Mouse (Mus musculus) forebrain, embryonic 12.5 days (tissue): ENCODE data around the gene Olfr13. TPM values are rescaled to one million over a fixed set of nuclear protein-coding genes. Genes with fewer than 3 reads are reported as not detected.
"Not testable (repeated sequence)": the region's sequence is repeated elsewhere in the genome, so short reads cannot be mapped to it uniquely, and the experiment has no call there.

Experiments
- ATAC-seq: fragments of 200-750 bp; cut with Nextera tagmentation; 2 replicates; pipeline ENCODE4 v1.8.0; 2017; ENCODE audit warnings: moderate TSS enrichment; ENCODE audit not compliant: low FRiP score
- H3K27ac ChIP-seq: fragments of 300-500 bp; sonication (generic); 2 replicates; pipeline ENCODE4 v1.5.1; 2016; ENCODE audit warnings: mild to moderate bottlenecking
- H3K27me3 ChIP-seq: fragments of 300-500 bp; sonication (generic); 2 replicates; pipeline ENCODE4 v1.6.1; 2016; ENCODE audit warnings: mild to moderate bottlenecking
- H3K36me3 ChIP-seq: fragments of 300-500 bp; sonication (generic); replicated peaks from 2 replicates; pipeline ENCODE4 v1.6.1; 2016; ENCODE audit warnings: mild to moderate bottlenecking
- H3K4me1 ChIP-seq: fragments of 300-500 bp; sonication (generic); 2 replicates; pipeline ENCODE4 v1.6.1; 2016
- H3K4me2 ChIP-seq: fragments of 300-500 bp; sonication (generic); 2 replicates; pipeline ENCODE4 v1.6.1; 2016; ENCODE audit warnings: mild to moderate bottlenecking, moderate library complexity
- H3K4me3 ChIP-seq: fragments of 300-500 bp; sonication (generic); replicated peaks from 2 replicates; pipeline ENCODE4 v1.5.1; 2016; ENCODE audit warnings: mild to moderate bottlenecking
- H3K9ac ChIP-seq: fragments of 300-500 bp; sonication (generic); 2 replicates; pipeline ENCODE4 v1.6.1; 2016; ENCODE audit warnings: mild to moderate bottlenecking
- H3K9me3 ChIP-seq: fragments of 300-500 bp; sonication (generic); 2 replicates; pipeline ENCODE4 v1.6.1; 2016
- WGBS: fragments of 180-500 bp; shearing (Covaris S2); methylation state at CpG from one replicate; pipeline ENCODE4 v1.1.7; 2016; 5-methylcytosine and 5-hydroxymethylcytosine counted together
- polyA plus RNA-seq: library from polyadenylated mRNA; unstranded; fragments of >200 nt; fragmentation: Nextera tagmentation; extraction: Ambion mirVana; gene quantifications from 2 replicates; pipeline ENCODE4 v1.2.1, GENCODE M21; 2016

Gene Olfr13
- 0.05 TPM in 1 of 2 replicates, not detected in the other for polyA plus RNA-seq

- H3K27ac ChIP-seq: no peak within 1 kb of the TSS
- ATAC-seq: no peak
- H3K4me3 ChIP-seq: no peak within 1 kb of the TSS
- H3K27me3 ChIP-seq: no peaks in the 10 kb centered on the region
- WGBS: 76% methylated on average over 4 of the region's 4 CpGs
- H3K9me3 ChIP-seq: no peaks in the 10 kb centered on the region
- H3K4me1 ChIP-seq: no peaks in the 10 kb centered on the region
- no peak within 1 kb of the TSS for H3K9ac ChIP-seq
- H3K4me2 ChIP-seq: no peak within 1 kb of the TSS
- H3K36me3 ChIP-seq: no peaks in the 10 kb centered on the region
These were observed at the start of gene Olfr13 for GRCm38 (mm10) chr6:43171840-43172239. Gene Olfr13, plus strand, starts transcription at chr6:43172140.

GRCm38 (mm10) chr6:43146267-43146666 lies 25.7 kb upstream of the Olfr13 start, which contains the start of gene Olfr237-ps1:
Gene Olfr237-ps1, plus strand, starts transcription at chr6:43146567.
- not testable (repeated sequence) for H3K27me3 ChIP-seq, H3K36me3 ChIP-seq, H3K9me3 ChIP-seq, H3K9ac ChIP-seq, ATAC-seq, H3K4me3 ChIP-seq, H3K4me2 ChIP-seq, H3K4me1 ChIP-seq, H3K27ac ChIP-seq
- 88% methylated on average over 2 of the region's 2 CpGs for WGBS

GRCm38 (mm10) chr6:43159502-43159901 lies 12.4 kb upstream of the Olfr13 start:
- 58% methylated on average over 1 of the region's 1 CpGs for WGBS
- H3K4me2 ChIP-seq: no peak overlapping the region
- H3K27ac ChIP-seq: no peak overlapping the region
- no peak overlapping the region for H3K9ac ChIP-seq
- H3K4me1 ChIP-seq: no peaks in the 10 kb centered on the region
- ATAC-seq: no peak
- H3K4me3 ChIP-seq: no peak overlapping the region
- no peaks in the 10 kb centered on the region for H3K27me3 ChIP-seq
- no peaks in the 10 kb centered on the region for H3K9me3 ChIP-seq
- no peaks in the 10 kb centered on the region for H3K36me3 ChIP-seq

GRCm38 (mm10) chr6:43162982-43163381 lies 9.0 kb upstream of the Olfr13 start, which contains the start of gene Olfr437:
Gene Olfr437, plus strand, starts transcription at chr6:43163282.
- Histone ChIP-seq H3K27ac (no peak within 1 kb of the TSS), H3K36me3 (no peaks in the 10 kb centered on the region), H3K9me3 (no peaks in the 10 kb centered on the region), H3K27me3 (no peaks in the 10 kb centered on the region), H3K4me2 (no peak within 1 kb of the TSS), H3K9ac (no peak within 1 kb of the TSS), H3K4me1 (no peaks in the 10 kb centered on the region), H3K4me3 (no peak within 1 kb of the TSS)
- WGBS: 71% methylated on average over 3 of the region's 3 CpGs
- no peak for ATAC-seq

GRCm38 (mm10) chr6:43167246-43167645 lies 4.7 kb upstream of the Olfr13 start:
- H3K4me3 ChIP-seq: no peak overlapping the region
- H3K27ac ChIP-seq: no peak overlapping the region
- H3K27me3 ChIP-seq: no peaks in the 10 kb centered on the region
- no peak overlapping the region for H3K4me2 ChIP-seq
- H3K36me3 ChIP-seq: no peaks in the 10 kb centered on the region
- H3K4me1 ChIP-seq: no peaks in the 10 kb centered on the region
- H3K9me3 ChIP-seq: no peaks in the 10 kb centered on the region
- no peak overlapping the region for H3K9ac ChIP-seq
- ATAC-seq: no peak
- WGBS: 94% methylated on average over 4 of the region's 4 CpGs

GRCm38 (mm10) chr6:43178129-43178528 lies 6.2 kb downstream of the Olfr13 start:
- Histone ChIP-seq H3K9ac (no peak overlapping the region), H3K4me3 (no peak overlapping the region), H3K9me3 (no peaks in the 10 kb centered on the region), H3K27me3 (no peaks in the 10 kb centered on the region), H3K4me1 (peaks cover 4% of the 10 kb centered on the region; the same call in 1 of the 2 replicates), H3K4me2 (no peak overlapping the region), H3K36me3 (no peaks in the 10 kb centered on the region), H3K27ac (no peak overlapping the region)
- WGBS: 64% methylated on average over 1 of the region's 1 CpGs
- ATAC-seq: no peak

GRCm38 (mm10) chr6:43178584-43179501 lies 6.9 kb downstream of the Olfr13 start:
- H3K9ac ChIP-seq: no peak overlapping the region
- no peaks in the 10 kb centered on the region for H3K36me3 ChIP-seq
- peaks cover 4% of the 10 kb centered on the region; the same call in 1 of the 2 replicates for H3K4me1 ChIP-seq
- H3K27ac ChIP-seq: no peak overlapping the region
- H3K4me3 ChIP-seq: no peak overlapping the region
- no peak for ATAC-seq
- H3K9me3 ChIP-seq: no peaks in the 10 kb centered on the region
- 49% methylated on average over 6 of the region's 6 CpGs for WGBS
- H3K27me3 ChIP-seq: no peaks in the 10 kb centered on the region
- H3K4me2 ChIP-seq: no peak overlapping the region

- no peaks in the 10 kb centered on the region for H3K36me3 ChIP-seq
- no peak overlapping the region for H3K9ac ChIP-seq
- 91% methylated on average over 3 of the region's 3 CpGs for WGBS
- H3K27me3 ChIP-seq: no peaks in the 10 kb centered on the region
- no peaks in the 10 kb centered on the region for H3K4me1 ChIP-seq
- no peak overlapping the region for H3K27ac ChIP-seq
- no peaks in the 10 kb centered on the region for H3K9me3 ChIP-seq
- no peak for ATAC-seq
- no peak overlapping the region for H3K4me2 ChIP-seq
- no peak overlapping the region for H3K4me3 ChIP-seq
These were observed 19.0 kb downstream of the Olfr13 start for GRCm38 (mm10) chr6:43190986-43191385.

GRCm38 (mm10) chr6:43196781-43197180 lies 24.8 kb downstream of the Olfr13 start, which contains the start of gene Olfr435:
Gene Olfr435, plus strand, starts transcription at chr6:43197146.
- no peak within 1 kb of the TSS for H3K27ac ChIP-seq
- no peak for ATAC-seq
- no peaks in the 10 kb centered on the region for H3K9me3 ChIP-seq
- no peak within 1 kb of the TSS for H3K4me3 ChIP-seq
- H3K9ac ChIP-seq: no peak within 1 kb of the TSS
- no peaks in the 10 kb centered on the region for H3K27me3 ChIP-seq
- H3K4me2 ChIP-seq: no peak within 1 kb of the TSS
- no peaks in the 10 kb centered on the region for H3K4me1 ChIP-seq
- H3K36me3 ChIP-seq: no peaks in the 10 kb centered on the region

- Histone ChIP-seq H3K36me3 (no peaks in the 10 kb centered on the region), H3K4me1 (no peaks in the 10 kb centered on the region), H3K27me3 (no peaks in the 10 kb centered on the region), H3K9ac (no peak overlapping the region), H3K4me2 (no peak overlapping the region), H3K4me3 (no peak overlapping the region), H3K9me3 (no peaks in the 10 kb centered on the region), H3K27ac (no peak overlapping the region)
- ATAC-seq: no peak
- WGBS: 84% methylated on average over 3 of the region's 3 CpGs
These were observed 26.2 kb downstream of the Olfr13 start for GRCm38 (mm10) chr6:43198094-43198493.

- Histone ChIP-seq H3K36me3 (no peaks in the 10 kb centered on the region), H3K4me2 (no peak overlapping the region), H3K27ac (no peak overlapping the region), H3K9ac (no peak overlapping the region), H3K27me3 (no peaks in the 10 kb centered on the region), H3K4me1 (no peaks in the 10 kb centered on the region), H3K4me3 (no peak overlapping the region), H3K9me3 (no peaks in the 10 kb centered on the region)
- no peak for ATAC-seq
These were observed 30.8 kb downstream of the Olfr13 start for GRCm38 (mm10) chr6:43202786-43203185.

- Histone ChIP-seq H3K4me2 (no peak overlapping the region), H3K4me1 (no peaks in the 10 kb centered on the region), H3K9me3 (no peaks in the 10 kb centered on the region), H3K36me3 (no peaks in the 10 kb centered on the region), H3K4me3 (no peak overlapping the region), H3K27ac (no peak overlapping the region), H3K9ac (no peak overlapping the region), H3K27me3 (no peaks in the 10 kb centered on the region)
- 30% methylated on average over 2 of the region's 2 CpGs for WGBS
- no peak for ATAC-seq
These were observed 33.4 kb downstream of the Olfr13 start for GRCm38 (mm10) chr6:43205355-43205754.

GRCm38 (mm10) chr6:43212873-43213272 lies 40.9 kb downstream of the Olfr13 start, which contains the start of gene Olfr434:
Gene Olfr434, plus strand, starts transcription at chr6:43213021.
- not testable (repeated sequence) for H3K4me3 ChIP-seq, ATAC-seq, H3K9me3 ChIP-seq, H3K36me3 ChIP-seq, H3K27ac ChIP-seq, H3K4me1 ChIP-seq, H3K27me3 ChIP-seq, H3K4me2 ChIP-seq, H3K9ac ChIP-seq
